Comparison of ENCODE assay signal across 33 mouse cellular contexts in genomic region chr10:60430001-60430400, GRCm38 (mm10). TPM values are rescaled to one million over a fixed set of nuclear protein-coding genes. Genes with fewer than 3 reads are reported as not detected.
DNase-seq lines count a peak whose midpoint lies in the region; ATAC-seq and TF ChIP-seq lines count a peak whose summit lies in the region.
"Had no signal": no experiment of that assay in that cellular context is flagged by ENCODE, and none has a peak within 500 bp of the region (broad histone marks: within the 10 kb centered on the region; RNA-seq: fewer than 3 reads in every experiment).

No protein-coding gene starts in this region.

- peaks cover 11% of the 10 kb centered on the region for H3K9me3 ChIP-seq in hindbrain, embryonic 13.5 days
- H3K9me3 ChIP-seq in hindbrain, embryonic 11.5 days (ENCODE audit: control insufficient read depth, low read length) = no peaks in the 10 kb centered on the region
- peaks cover 7% of the 10 kb centered on the region for H3K9me3 ChIP-seq in E14TG2a.4 (ENCODE audit: low read length)
- no peaks in the 10 kb centered on the region for H3K9me3 ChIP-seq in midbrain, postnatal 0 days (ENCODE audit: low read length)

- H3K4me3 ChIP-seq in hindbrain, embryonic 13.5 days = no peak overlapping the region
- H3K4me3 ChIP-seq in hindbrain, embryonic 11.5 days (ENCODE audit: low read depth, low read length) = no peak overlapping the region
- H3K4me3 ChIP-seq in E14TG2a.4 (replicated peaks; ENCODE audit: low read length) = 0 out of 2 replicates have a peak overlapping the region, but pooled peaks have one; percentile 27
- no peak overlapping the region for H3K4me3 ChIP-seq in midbrain, postnatal 0 days (ENCODE audit: low read depth, low read length)
- H3K4me3 ChIP-seq: erythroblast, embryonic 14.5 days; heart, embryonic 10.5 days; heart, embryonic 15.5 days; midbrain, embryonic 12.5 days; myocyte had no signal

- no peaks in the 10 kb centered on the region for H3K36me3 ChIP-seq in hindbrain, embryonic 13.5 days
- no peaks in the 10 kb centered on the region for H3K36me3 ChIP-seq in hindbrain, embryonic 11.5 days (ENCODE audit: control insufficient read depth, insufficient read depth, low read length)
- H3K36me3 ChIP-seq in E14TG2a.4 (ENCODE audit: insufficient read depth, low read length) = no peaks in the 10 kb centered on the region
- H3K36me3 ChIP-seq in midbrain, postnatal 0 days (ENCODE audit: insufficient read depth, low read length) = no peaks in the 10 kb centered on the region
- H3K36me3 ChIP-seq: heart, embryonic 10.5 days; heart, embryonic 15.5 days; midbrain, embryonic 12.5 days had no signal

- peak overlapping the region; percentile 67 for H3K27ac ChIP-seq in hindbrain, embryonic 13.5 days
- H3K27ac ChIP-seq in hindbrain, embryonic 11.5 days (ENCODE audit: low read depth, low read length) = no peak overlapping the region
- no peak overlapping the region for H3K27ac ChIP-seq in midbrain, postnatal 0 days (ENCODE audit: low read depth, low read length)
- H3K27ac ChIP-seq: heart, embryonic 10.5 days; heart, embryonic 15.5 days; liver, embryonic 14.5 days; midbrain, embryonic 12.5 days had no signal

- 32% methylated on average over 10 of the region's 10 CpGs for WGBS in hindbrain, embryonic 13.5 days
- WGBS in hindbrain, embryonic 11.5 days = 61% methylated on average over 10 of the region's 10 CpGs
- WGBS in midbrain, postnatal 0 days = 28% methylated on average over 10 of the region's 10 CpGs

- no peak for TF ChIP-seq POLR2A in brain, embryonic 14.5 days (IDR thresholded peaks at IDR 0.05; ENCODE audit: borderline replicate concordance, extremely low read depth, insufficient read depth, insufficient read length, poor library complexity, severe bottlenecking)

- ATAC-seq in hindbrain, embryonic 13.5 days (ENCODE audit: low FRiP score) = 0 out of 2 replicates have a peak, but pooled peaks have one; percentile 18
- no peak for ATAC-seq in hindbrain, embryonic 11.5 days (ENCODE audit: low FRiP score)
- no peak for ATAC-seq in midbrain, postnatal 0 days (ENCODE audit: low FRiP score)
- ATAC-seq: activated CD4-positive, CD25-positive, alpha-beta regulatory T cell, adult 4 months; CD4-positive, CD25-positive, alpha-beta regulatory T cell, adult 4 months; inflammation-experienced regulatory T-cells, adult 6 months had no signal

- no peak for DNase-seq in hindbrain, embryonic 11.5 days (ENCODE audit: low spot score)
- DNase-seq in brain, embryonic 14.5 days (ENCODE audit: low read depth) = peak; percentile 63
- DNase-seq in midbrain, postnatal 0 days (ENCODE audit: low spot score) = peak; percentile 46
- DNase-seq in cerebellum, postnatal 4 days (ENCODE audit: low spot score in 2 of 2) = no peak
- no peak for DNase-seq in thymus, postnatal 4 days
- DNase-seq in heart, postnatal 10 days = no peak
- DNase-seq: adrenal gland, postnatal 10 days; cerebellum, adult 11-12 months; cerebellum, postnatal 10 days; gastrocnemius, postnatal 25 days; heart, adult 11 months; heart, postnatal 36 days; kidney, adult 11 months; kidney, postnatal 14 days; liver; lung, adult 2 months; lung, postnatal 10 days; thymus, adult 2 months had no signal

- H3K4me1 ChIP-seq in hindbrain, embryonic 13.5 days (replicated peaks) = peaks cover 28% of the 10 kb centered on the region
- no peaks in the 10 kb centered on the region for H3K4me1 ChIP-seq in hindbrain, embryonic 11.5 days (replicated peaks; ENCODE audit: control insufficient read depth, insufficient read depth, low read length)
- peaks cover 21% of the 10 kb centered on the region for H3K4me1 ChIP-seq in E14TG2a.4 (replicated peaks; ENCODE audit: low read depth, low read length)
- H3K4me1 ChIP-seq in midbrain, postnatal 0 days (ENCODE audit: insufficient read depth, low read length) = no peaks in the 10 kb centered on the region
- H3K4me1 ChIP-seq: heart, embryonic 10.5 days; heart, embryonic 15.5 days had no signal

- TF ChIP-seq CTCF in E14TG2a.4 (conservative IDR thresholded peaks at IDR 0.05; ENCODE audit: low read length) = no peak
- no peak for TF ChIP-seq CTCF in brain, embryonic 14.5 days (IDR thresholded peaks at IDR 0.05; ENCODE audit: borderline replicate concordance, extremely low read depth, insufficient read depth, insufficient read length)
- TF ChIP-seq CTCF in midbrain, postnatal 0 days (IDR thresholded peaks at IDR 0.05) = no peak

- H3K4me2 ChIP-seq in hindbrain, embryonic 13.5 days = peak overlapping the region; percentile 4; the same call in 1 of the 2 replicates
- H3K4me2 ChIP-seq in hindbrain, embryonic 11.5 days (replicated peaks; ENCODE audit: low read depth, low read length) = no peak overlapping the region
- no peak overlapping the region for H3K4me2 ChIP-seq in midbrain, postnatal 0 days (ENCODE audit: low read depth, low read length, poor library complexity, severe bottlenecking)
- H3K4me2 ChIP-seq: heart, embryonic 15.5 days; midbrain, embryonic 12.5 days had no signal

- no peak overlapping the region for H3K9ac ChIP-seq in hindbrain, embryonic 13.5 days
- no peak overlapping the region for H3K9ac ChIP-seq in hindbrain, embryonic 11.5 days (ENCODE audit: low read depth, low read length)
- no peak overlapping the region for H3K9ac ChIP-seq in midbrain, postnatal 0 days (replicated peaks; ENCODE audit: low read length, poor library complexity, severe bottlenecking)
- H3K9ac ChIP-seq: heart, embryonic 15.5 days; liver, embryonic 14.5 days; midbrain, embryonic 12.5 days had no signal

- intact Hi-C loops in heart, postnatal 10 days (cut with DNase I) = no loop called here

- peaks cover 18% of the 10 kb centered on the region for H3K27me3 ChIP-seq in hindbrain, embryonic 13.5 days
- H3K27me3 ChIP-seq in hindbrain, embryonic 11.5 days (ENCODE audit: control insufficient read depth, insufficient read depth, low read length) = no peaks in the 10 kb centered on the region
- peaks cover 33% of the 10 kb centered on the region for H3K27me3 ChIP-seq in E14TG2a.4 (ENCODE audit: insufficient read depth, low read length)
- 0 out of 2 replicates have a peak, but pooled peaks cover 2% of the 10 kb centered on the region for H3K27me3 ChIP-seq in midbrain, postnatal 0 days (ENCODE audit: insufficient read depth, low read length)

RNA-seq across cellular contexts. Expression of gene Gm17455, which starts 30.5 kb away (rescaled TPM):
- polyA plus RNA-seq in hindbrain, embryonic 13.5 days (2015; fragmentation: Nextera tagmentation; extraction: Ambion mirVana) = 9.3 and 13.2 TPM in 2 replicates
- 6.3 and 8.3 TPM in 2 replicates for polyA plus RNA-seq in hindbrain, embryonic 11.5 days (2014; fragmentation: Nextera tagmentation; extraction: Ambion mirVana)
- polyA plus RNA-seq in brain, embryonic 14.5 days (2012; rRNA removed) = 6.5 and 9.1 TPM in 2 replicates
- total RNA-seq in midbrain, postnatal 0 days (2014; rRNA removed) = 0.93 and 1.9 TPM in 2 replicates
- polyA plus RNA-seq in midbrain, postnatal 0 days (2015; fragmentation: Nextera tagmentation; extraction: Ambion mirVana) = 6.9 and 12.5 TPM in 2 replicates
- not detected for total RNA-seq in heart, postnatal 10 days (2021)
- total RNA-seq: adrenal gland, postnatal 10 days; gastrocnemius, adult 18-20 months; gastrocnemius, postnatal 25 days; heart, postnatal 36 days; layer of hippocampus, adult 18-20 months; left cerebral cortex, adult 18-20 months; megakaryocyte progenitor cell, adult 5-6 weeks had no signal
- polyA plus RNA-seq: erythroblast, embryonic 14.5 days; liver, embryonic 14.5 days had no signal

Comparison
In these comparisons a context has a peak if more than half of its experiments do, and no peak if none do; other contexts are left out.
1. DNase-seq: peak in brain, embryonic 14.5 days (single experiment) and midbrain, postnatal 0 days (single experiment); none in hindbrain, embryonic 11.5 days (single experiment), cerebellum, postnatal 4 days (0 of 2), thymus, postnatal 4 days (single experiment) and heart, postnatal 10 days (0 of 2).